Mouse (Mus musculus) kidney, adult 8-10 months (tissue): ENCODE measurements at regions not wholly inside any gene's neighbourhood (a gene's known extent, or its start where the extent isn't known, plus 50 kb on each side); places are given as distances from the start of the nearest gene placed in this dataset.

ENCODE experiments used
- DNase-seq, 2 experiments: peaks; one replicate each; pipeline ENCODE4 v3.0.0; 2022

GRCm38 (mm10) chr13:107362806-107363687 lies 341.1 kb upstream of the Kif2a start:
- DNase-seq: no peak

- DNase-seq: no peak
These were observed 319.0 kb upstream of the Kif2a start for GRCm38 (mm10) chr13:107340802-107341364.

GRCm38 (mm10) chr13:107338111-107338510 lies 316.2 kb upstream of the Kif2a start:
- no peak for DNase-seq

GRCm38 (mm10) chr13:107337111-107337510 lies 315.2 kb upstream of the Kif2a start:
- no peak for DNase-seq

- DNase-seq: no peak
These were observed 307.4 kb upstream of the Kif2a start for GRCm38 (mm10) chr13:107329348-107329747.

GRCm38 (mm10) chr13:107325707-107326495 lies 304.0 kb upstream of the Kif2a start:
- peak; percentile 54 to 75 for DNase-seq

GRCm38 (mm10) chr13:107314746-107315145 lies 292.8 kb upstream of the Kif2a start:
- DNase-seq: no peak

GRCm38 (mm10) chr13:107308958-107309639 lies 287.2 kb upstream of the Kif2a start:
- no peak for DNase-seq

- no peak for DNase-seq
These were observed 286.5 kb upstream of the Kif2a start for GRCm38 (mm10) chr13:107308404-107308803.

- no peak for DNase-seq
These were observed 285.0 kb upstream of the Kif2a start for GRCm38 (mm10) chr13:107306958-107307357.

GRCm38 (mm10) chr13:107306232-107306631 lies 284.3 kb upstream of the Kif2a start:
- no peak for DNase-seq

- no peak for DNase-seq
These were observed 283.8 kb upstream of the Kif2a start for GRCm38 (mm10) chr13:107305738-107306137.

- no peak for DNase-seq
These were observed 282.0 kb upstream of the Kif2a start for GRCm38 (mm10) chr13:107303878-107304277.

GRCm38 (mm10) chr13:107303322-107303721 lies 281.4 kb upstream of the Kif2a start:
- no peak for DNase-seq

GRCm38 (mm10) chr13:107300792-107301191 lies 278.9 kb upstream of the Kif2a start:
- DNase-seq: no peak

- no peak for DNase-seq
These were observed 242.7 kb upstream of the Kif2a start for GRCm38 (mm10) chr13:107264581-107264980.

- no peak for DNase-seq
These were observed 239.6 kb upstream of the Kif2a start for GRCm38 (mm10) chr13:107261479-107262050.

- no peak for DNase-seq
These were observed 238.3 kb upstream of the Kif2a start for GRCm38 (mm10) chr13:107260274-107260673.

- no peak for DNase-seq
These were observed 226.0 kb upstream of the Kif2a start for GRCm38 (mm10) chr13:107247792-107248505.

- no peak for DNase-seq
These were observed 225.2 kb upstream of the Kif2a start for GRCm38 (mm10) chr13:107246956-107247751.

- DNase-seq: no peak
These were observed 222.2 kb upstream of the Kif2a start for GRCm38 (mm10) chr13:107244173-107244572.
